Mouse (Mus musculus): ENCODE results near the gene Creb1. TPM values are rescaled to one million over a fixed set of nuclear protein-coding genes. Genes with fewer than 3 reads are reported as not detected.

Gene Creb1
- polyA plus RNA-seq, 1 experiment from 2014 or later, result 25.4 TPM

Other genes with a start within 250 kb of the Creb1 start
- gene Mettl21a, start 84.6 kb downstream of the Creb1 start, polyA plus RNA-seq (2015; fragmentation: Nextera tagmentation; extraction: Ambion mirVana), result 17.7 and 18.8 TPM in 2 replicates
- 3.7 and 3.9 TPM in 2 replicates for gene Ccnyl1, start 157.8 kb downstream of the Creb1 start, polyA plus RNA-seq (2015; fragmentation: Nextera tagmentation; extraction: Ambion mirVana)
- 0.26 and 0.74 TPM in 2 replicates for gene Fzd5, start 205.1 kb downstream of the Creb1 start, polyA plus RNA-seq (2015; fragmentation: Nextera tagmentation; extraction: Ambion mirVana)